Mouse (Mus musculus) 3134 (cell line): ENCODE results near the gene Gpatch8.

ENCODE experiments used
- DNase-seq: peaks from one replicate; pipeline ENCODE4 v3.0.0-alpha.2; 2011; ENCODE audit warnings: low spot score; ENCODE audit not compliant: insufficient read length; ENCODE audit errors: extremely low read depth

Gpatch8 gene

DNA sequence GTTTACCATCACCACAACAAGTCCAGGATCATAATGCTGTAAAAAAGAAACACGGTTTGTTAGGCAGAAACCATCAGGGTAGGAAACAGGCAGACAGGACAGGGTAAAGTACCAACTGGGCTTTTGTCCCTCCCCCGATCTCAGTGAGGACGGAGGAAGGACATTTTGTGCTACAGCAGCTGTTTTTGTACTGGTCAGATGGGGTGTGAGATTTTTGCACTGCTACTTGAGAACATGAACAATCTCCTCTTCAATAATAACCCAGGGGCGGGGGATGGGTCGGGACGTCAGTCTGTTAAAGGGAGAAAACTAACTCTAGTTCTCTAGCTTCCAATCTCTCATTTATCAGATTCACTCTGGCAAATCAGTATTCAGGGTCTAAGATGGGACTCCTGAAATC, 46.0 kb downstream of the Gpatch8 start:
- no peak for DNase-seq

DNA sequence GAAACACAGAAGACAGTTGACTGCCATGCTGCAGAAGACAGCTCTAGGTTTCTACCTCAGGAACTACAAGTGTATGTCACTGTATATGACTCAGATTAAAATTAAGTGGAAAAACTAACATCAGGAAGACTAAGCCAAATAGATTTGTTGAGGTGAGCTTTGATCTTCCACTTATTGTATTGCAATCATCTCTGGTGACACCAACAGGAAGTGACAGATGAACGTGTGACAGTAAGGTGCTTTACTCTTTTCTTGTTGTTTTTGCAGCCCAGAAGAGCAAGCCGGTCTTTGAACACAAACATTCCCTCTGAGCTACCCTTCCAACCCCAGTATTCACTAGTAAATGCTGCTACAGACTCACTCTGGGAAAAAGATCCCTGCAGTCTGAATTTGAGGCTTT, 59.5 kb downstream of the Gpatch8 start:
- no peak for DNase-seq

DNA sequence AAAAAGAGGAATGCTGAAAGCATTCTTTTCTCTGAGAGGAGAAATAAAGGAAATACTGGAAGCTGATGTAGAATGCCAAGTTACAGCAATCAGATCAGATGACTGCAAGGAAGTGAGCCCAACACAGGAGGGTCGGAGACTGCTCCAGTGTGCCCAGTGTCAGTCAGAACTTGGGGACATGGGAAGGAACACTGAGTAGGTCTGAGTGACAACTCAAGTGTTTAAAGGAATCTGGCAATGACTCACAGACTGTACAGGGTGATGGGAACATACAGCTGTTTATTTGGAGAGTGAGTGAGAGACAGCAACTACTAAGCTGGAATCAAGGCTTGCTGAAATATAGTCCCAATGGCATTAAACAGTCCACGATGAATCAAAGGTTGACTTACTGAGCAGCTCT, 60.0 kb downstream of the Gpatch8 start:
- DNase-seq, result no peak

DNA sequence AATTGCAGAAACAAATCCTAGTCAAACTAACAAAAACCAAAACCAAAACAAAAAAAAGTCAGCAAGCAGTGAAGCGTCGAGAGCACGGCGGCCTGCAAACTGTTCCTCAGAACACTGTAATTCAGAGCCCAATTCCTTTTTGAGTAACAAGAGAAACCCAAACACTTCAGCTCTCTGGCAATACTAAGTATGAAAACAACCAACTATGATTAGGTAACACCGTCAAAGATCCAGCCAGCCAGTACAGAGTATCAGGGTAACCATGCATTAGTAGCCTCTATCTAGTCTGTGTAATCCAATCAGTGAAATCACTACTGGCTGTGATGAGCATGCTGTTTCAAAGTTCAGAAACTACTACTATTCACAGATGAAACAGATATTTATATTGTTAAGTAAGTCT, 60.5 kb downstream of the Gpatch8 start:
- DNase-seq, result no peak

DNA sequence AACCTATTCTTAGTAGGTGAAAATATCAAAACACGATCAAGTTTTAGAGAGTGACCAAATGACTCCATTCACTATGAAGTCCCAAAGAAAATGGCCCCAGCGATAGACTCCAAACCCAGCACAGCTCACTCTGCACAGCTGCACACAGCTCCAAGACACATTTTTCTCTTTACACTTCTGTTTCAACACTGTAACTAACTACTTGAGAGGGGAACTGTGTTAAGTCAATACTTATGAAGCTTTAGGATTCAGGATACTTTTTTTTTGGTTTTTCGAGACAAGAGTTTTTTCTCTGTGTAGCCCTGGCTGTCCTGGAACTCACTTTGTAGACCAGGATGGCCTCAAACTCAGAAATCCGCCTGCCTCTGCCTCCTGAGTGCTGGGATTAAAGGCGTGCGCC, 61.1 kb downstream of the Gpatch8 start:
- no peak for DNase-seq

GRCm38 (mm10) chr11:102494063-102494650, 62.0 kb downstream of the Gpatch8 start:
- DNase-seq, result no peak

DNA sequence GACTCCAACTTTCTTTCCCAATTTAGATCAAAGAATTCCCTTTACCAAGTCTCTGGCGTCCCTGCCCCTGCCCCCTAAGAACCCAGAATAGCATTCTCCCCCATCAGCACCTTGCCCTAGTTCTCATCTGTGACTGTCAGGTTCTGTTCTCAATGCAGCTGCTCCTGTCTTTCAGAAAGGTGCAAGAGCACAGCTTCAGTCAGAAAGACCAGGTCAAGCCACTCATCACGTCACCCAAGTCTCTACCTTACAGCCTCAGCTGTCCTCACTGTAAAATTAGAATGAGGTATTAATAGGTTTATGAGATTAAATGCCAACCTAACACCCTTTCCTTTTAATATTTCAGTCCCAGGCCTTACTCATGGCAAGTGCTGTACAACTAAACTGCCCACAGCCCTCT, 63.0 kb downstream of the Gpatch8 start:
- DNase-seq, result no peak

DNA sequence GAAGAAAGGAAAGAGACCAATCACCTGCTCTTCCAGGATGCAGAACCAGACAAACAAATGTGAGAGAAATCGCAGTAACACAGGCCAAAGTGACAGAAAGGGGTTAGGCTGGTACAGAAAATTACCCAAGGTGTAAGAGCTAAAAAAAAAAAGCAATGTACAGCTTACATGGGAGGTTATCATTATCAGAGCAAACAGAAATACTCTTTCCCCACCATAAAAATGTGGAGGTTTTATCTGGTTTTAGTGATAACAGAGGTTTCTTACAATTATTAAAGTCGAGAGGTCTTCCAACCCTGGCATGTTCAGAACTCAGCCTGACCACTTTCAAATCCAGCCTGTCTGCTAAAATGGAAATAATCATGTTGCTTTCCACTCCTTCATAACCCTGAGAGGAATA, 68.3 kb downstream of the Gpatch8 start:
- no peak for DNase-seq

- DNase-seq, result peak; percentile 44
Observed at GRCm38 (mm10) chr11:102486733-102487386, 69.3 kb downstream of the Gpatch8 start.

DNA sequence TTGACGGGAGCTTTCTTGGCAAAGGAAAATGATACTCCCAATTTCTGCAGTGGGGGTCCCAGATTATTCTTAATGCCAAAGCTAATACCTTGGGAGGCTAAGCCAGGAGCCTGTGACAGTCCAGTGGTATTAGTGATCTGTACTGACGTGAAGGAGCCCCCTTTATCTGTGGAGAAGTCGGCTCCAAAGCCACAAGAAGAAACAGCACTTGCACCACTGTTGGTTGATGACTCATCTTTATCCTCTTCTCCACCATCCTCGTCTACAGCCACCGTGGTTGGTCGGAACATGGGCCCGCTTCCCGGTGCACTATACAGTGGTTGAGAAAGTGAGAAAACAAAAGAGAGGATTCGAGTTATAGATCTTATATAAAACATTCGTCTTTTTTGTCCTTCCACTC, 74.4 kb downstream of the Gpatch8 start:
- DNase-seq, result no peak

GRCm38 (mm10) chr11:102480897-102481296, 75.3 kb downstream of the Gpatch8 start:
- no peak for DNase-seq

GRCm38 (mm10) chr11:102480111-102480510, 76.1 kb downstream of the Gpatch8 start:
- DNase-seq, result no peak

DNA sequence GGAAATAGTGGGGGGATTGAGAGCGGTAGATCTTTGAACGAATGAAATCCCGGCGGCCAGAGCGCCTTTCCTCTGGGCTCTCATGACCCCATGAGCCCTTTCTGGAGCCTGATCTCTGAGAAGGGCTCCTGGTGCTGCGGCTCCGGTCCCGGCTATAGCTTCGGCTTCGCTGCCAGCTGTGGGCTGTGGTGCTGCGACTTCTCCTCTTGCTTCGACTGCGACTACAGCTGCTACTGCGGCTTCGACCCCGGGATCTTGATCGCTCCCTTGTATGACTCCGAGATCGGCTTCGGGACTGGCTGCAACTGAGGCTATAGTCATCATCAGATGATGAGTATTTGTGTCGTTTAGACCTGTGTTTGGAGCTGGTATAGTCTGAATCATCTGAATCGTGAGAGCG, 76.6 kb downstream of the Gpatch8 start:
- no peak for DNase-seq

DNA sequence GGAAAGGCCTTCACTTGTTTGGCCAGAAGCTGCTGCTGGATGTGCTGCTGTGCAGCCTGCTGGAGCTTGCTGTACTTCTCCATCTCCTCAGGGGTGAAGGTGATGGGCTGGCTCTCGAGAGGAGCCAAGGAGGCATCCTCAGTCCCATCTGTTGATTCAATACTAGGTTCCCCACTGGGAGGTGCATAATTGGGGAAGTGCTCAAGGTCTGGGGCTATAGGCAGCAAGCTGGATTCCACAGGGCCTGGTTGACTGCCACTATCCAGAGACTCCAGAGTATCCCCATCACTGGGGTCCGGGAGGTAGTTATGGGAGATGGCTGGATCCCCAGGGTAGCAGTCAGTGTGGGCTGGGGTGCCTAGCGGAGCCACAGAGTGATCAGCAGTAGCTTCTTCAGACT, 77.5 kb downstream of the Gpatch8 start:
- DNase-seq, result no peak

GRCm38 (mm10) chr11:102475027-102475426, 81.2 kb downstream of the Gpatch8 start:
- DNase-seq, result no peak

DNA sequence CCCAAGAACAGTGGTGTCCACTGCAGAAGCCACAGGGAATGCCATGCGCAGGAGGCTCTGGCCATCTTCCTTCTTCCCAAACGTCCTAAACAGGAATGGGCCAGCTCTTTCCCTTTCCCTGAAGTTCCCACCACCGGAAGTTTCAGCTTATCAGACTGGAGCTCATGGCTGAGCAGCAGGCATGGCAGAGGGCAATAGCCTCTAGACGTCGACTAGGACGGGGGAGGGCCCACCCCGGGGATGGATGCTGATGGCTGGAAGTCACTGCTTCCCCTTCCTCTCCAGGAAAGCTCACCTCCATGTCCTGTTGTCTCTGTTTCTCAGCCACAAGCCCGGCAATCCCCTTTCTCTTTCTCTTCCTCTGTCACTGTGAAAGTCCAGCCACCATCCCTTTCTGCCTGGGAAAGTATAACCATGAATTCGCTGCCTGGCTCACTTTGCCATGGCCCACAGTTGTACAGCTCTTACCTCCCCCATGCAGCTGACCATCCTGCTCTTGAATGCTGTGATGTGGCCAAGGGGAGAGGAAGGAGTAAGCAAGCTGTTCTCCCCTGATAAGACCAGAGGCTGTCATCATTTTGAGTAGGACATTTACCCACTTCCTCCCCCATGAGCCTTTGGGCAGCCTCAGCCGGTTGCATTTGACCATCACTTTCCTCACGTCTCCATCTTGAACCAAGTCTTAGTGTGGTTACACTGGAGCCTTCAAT, 86.4 kb downstream of the Gpatch8 start, which contains the start of gene Itga2b:
Gene Itga2b (minus strand): TSS at position 475 of the 710 bp plus-strand sequence.
- DNase-seq, result no peak

DNA sequence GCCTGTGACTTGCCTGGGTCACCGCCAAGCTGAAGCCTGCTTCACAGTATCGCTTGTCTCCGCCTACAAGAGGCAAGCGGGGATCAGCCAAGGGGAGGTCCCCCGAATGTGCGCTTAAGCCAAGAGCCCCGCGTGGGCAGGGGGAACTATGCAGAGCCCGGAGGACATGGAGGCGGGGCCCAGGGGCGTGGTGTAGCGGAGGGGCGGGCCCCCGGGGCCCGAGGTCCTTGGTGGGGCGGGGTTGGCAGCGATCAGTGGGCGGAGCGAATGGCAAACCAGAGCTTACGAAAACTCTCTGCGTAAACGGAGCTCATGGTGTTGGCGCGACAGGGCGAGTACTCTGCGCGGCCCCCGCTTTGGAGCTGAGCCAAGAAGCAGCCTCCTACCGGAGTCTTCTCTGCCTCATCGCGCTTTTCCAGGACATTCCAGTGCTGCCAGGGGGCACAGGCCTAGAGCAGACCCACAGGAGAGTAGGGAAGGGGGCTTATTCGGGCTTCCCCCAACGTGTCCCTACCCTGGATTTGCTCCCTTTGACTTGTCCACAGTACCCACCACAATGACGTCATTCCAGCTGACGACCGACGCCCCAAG, 89.1 kb downstream of the Gpatch8 start:
- peak; percentile 99 for DNase-seq

- peak; percentile 73 for DNase-seq
Observed at GRCm38 (mm10) chr11:102465713-102466436, 90.3 kb downstream of the Gpatch8 start.

GRCm38 (mm10) chr11:102464901-102465300, 91.3 kb downstream of the Gpatch8 start:
- DNase-seq, result no peak

DNA sequence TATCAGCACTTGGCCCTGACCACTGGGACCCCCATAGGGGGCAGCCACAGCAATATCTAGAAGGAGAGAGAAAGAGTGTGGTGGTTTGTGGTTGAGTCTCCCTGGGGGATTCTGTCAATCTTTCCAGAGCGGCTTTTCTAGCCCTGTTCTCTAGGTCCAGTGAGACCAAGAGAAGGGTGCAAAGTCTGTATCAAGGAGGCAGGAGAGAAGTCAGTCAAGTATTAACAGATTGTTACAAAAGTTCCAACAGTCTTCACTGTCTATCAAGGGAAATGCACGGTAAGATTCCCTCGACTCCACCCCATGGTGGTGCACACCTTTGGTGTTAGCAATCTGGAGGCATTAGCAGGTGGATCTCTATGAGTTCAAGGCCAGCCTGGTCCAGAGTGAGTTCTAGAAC, 94.4 kb downstream of the Gpatch8 start:
- DNase-seq, result no peak

DNA sequence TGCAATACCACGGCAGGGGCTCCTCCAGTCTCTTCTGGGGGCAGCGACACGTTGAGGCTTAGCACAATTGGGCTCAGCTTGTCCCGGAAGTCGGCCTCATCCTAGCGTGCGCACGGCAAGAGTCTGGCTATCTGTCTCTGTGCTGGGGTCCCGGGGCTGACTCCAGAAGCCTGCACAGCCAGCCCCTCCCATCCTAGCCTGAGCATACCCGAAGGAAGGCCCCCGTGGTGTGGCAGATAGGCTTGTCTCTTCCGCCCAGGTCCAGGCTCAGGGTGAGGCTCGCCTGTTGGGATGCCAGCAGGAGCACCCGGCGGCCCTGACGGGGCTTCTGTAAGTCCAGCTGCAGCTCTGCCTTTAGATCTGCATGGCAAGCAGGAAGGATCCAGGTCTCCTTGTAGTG, 95.7 kb downstream of the Gpatch8 start:
- no peak for DNase-seq
